Comparison of ENCODE assay signal across 23 mouse cellular contexts in the genomic region with DNA sequence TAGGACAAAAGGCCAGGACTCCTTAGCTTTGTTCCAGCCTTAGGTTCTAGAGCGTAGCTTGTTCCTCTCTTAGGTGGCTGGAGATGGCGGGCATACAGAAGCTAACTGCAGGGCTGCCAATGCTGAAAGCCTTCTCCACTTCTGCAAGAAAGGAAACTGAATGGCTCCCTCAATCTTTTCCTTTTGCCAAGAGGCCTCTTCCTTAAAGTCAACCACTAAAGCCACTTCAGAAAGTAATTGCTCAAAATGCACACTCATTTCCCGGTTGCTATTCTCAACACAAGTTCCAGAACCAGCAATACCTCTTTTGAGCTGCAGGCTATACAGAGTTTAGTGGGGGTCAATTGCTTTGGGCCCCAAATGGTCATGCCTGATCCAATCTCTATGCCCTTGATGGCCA. TPM values are rescaled to one million over a fixed set of nuclear protein-coding genes. Genes with fewer than 3 reads are reported as not detected.
DNase-seq lines count a peak whose midpoint lies in the region; ATAC-seq and TF ChIP-seq lines count a peak whose summit lies in the region.
"Had no signal": no experiment of that assay in that cellular context is flagged by ENCODE, and none has a peak within 500 bp of the region (broad histone marks: within the 10 kb centered on the region; RNA-seq: fewer than 3 reads in every experiment).

No protein-coding gene starts in this region.

- H3K27me3 ChIP-seq in kidney, embryonic 16.5 days (ENCODE audit: insufficient read depth, low read length), result no peaks in the 10 kb centered on the region
- H3K27me3 ChIP-seq: CH12.LX; embryonic facial prominence, embryonic 13.5 days; heart, embryonic 15.5 days; Patski had no signal

- no peak for TF ChIP-seq CTCF in layer of hippocampus, adult 2 months (conservative IDR thresholded peaks at IDR 0.05)
- TF ChIP-seq CTCF in lung, adult 2 months (IDR thresholded peaks at IDR 0.05; ENCODE audit: insufficient read depth, low read length), result no peak

- 63% methylated on average over 3 of the region's 3 CpGs for WGBS in lung, adult 2 months
- 93% methylated on average over 3 of the region's 3 CpGs for WGBS in kidney, embryonic 16.5 days

- H3K4me1 ChIP-seq in lung, adult 2 months (ENCODE audit: control insufficient read depth, insufficient read depth, low read length), result peaks cover 36% of the 10 kb centered on the region
- H3K4me1 ChIP-seq in kidney, embryonic 16.5 days (ENCODE audit: insufficient read depth, low read length), result peaks cover 10% of the 10 kb centered on the region

- H3K9me3 ChIP-seq in kidney, embryonic 16.5 days (ENCODE audit: low read length), result no peaks in the 10 kb centered on the region
- H3K9me3 ChIP-seq: embryonic facial prominence, embryonic 13.5 days; heart, embryonic 15.5 days; hindbrain, embryonic 10.5 days had no signal

- peak; percentile 59 to 65 for ATAC-seq in hematopoietic stem cell, adult 5-6 weeks (replicated peaks in 1 of 2; ENCODE audit: insufficient read depth in 1 of 2, low FRiP score in 2 of 2, low TSS enrichment in 1 of 2, low read depth in 1 of 2, poor library complexity in 2 of 2, severe bottlenecking in 2 of 2)
- no peak for ATAC-seq in kidney, embryonic 16.5 days (ENCODE audit: low FRiP score, low TSS enrichment)
- ATAC-seq: activated CD4-positive, CD25-positive, alpha-beta regulatory T cell, adult 4 months; forebrain, embryonic 14.5 days; Patski had no signal

- H3K36me3 ChIP-seq in kidney, embryonic 16.5 days (ENCODE audit: insufficient read depth, low read length), result peaks cover 23% of the 10 kb centered on the region

- H3K27ac ChIP-seq in layer of hippocampus, adult 2 months, result 0 out of 2 replicates have a peak overlapping the region, but pooled peaks have one; percentile 32
- no peak overlapping the region for H3K27ac ChIP-seq in kidney, embryonic 16.5 days (ENCODE audit: low read length)
- H3K27ac ChIP-seq: embryonic facial prominence, embryonic 13.5 days; heart, embryonic 15.5 days; hindbrain, embryonic 10.5 days; hindbrain, embryonic 14.5 days had no signal

- no peak overlapping the region for H3K9ac ChIP-seq in kidney, embryonic 16.5 days (replicated peaks; ENCODE audit: low read length)
- H3K9ac ChIP-seq: embryonic facial prominence, embryonic 13.5 days; heart, embryonic 15.5 days; hindbrain, embryonic 14.5 days had no signal

- no peak overlapping the region for H3K4me3 ChIP-seq in layer of hippocampus, adult 2 months
- H3K4me3 ChIP-seq in lung, adult 2 months (replicated peaks; ENCODE audit: extremely low read depth, low read depth, low read length), result no peak overlapping the region
- no peak overlapping the region for H3K4me3 ChIP-seq in kidney, embryonic 16.5 days (ENCODE audit: low read length)
- H3K4me3 ChIP-seq: embryonic facial prominence, embryonic 13.5 days; heart, adult 2 months; heart, embryonic 15.5 days; hindbrain, embryonic 10.5 days had no signal

- no peak for TF ChIP-seq POLR2A in lung, adult 2 months (IDR thresholded peaks at IDR 0.05; ENCODE audit: borderline replicate concordance, extremely low read depth, low read depth, low read length)

- no peak for DNase-seq in layer of hippocampus, adult 2 months (ENCODE audit: low spot score in 2 of 2)
- no peak for DNase-seq in layer of hippocampus, adult 11-12 months (ENCODE audit: low spot score)
- peak; percentile 27 for DNase-seq in lung, postnatal 36 days
- DNase-seq in lung, adult 2 months, result no peak
- no peak for DNase-seq in spleen, postnatal 4 days (ENCODE audit: low spot score in 2 of 2)
- DNase-seq: adrenal gland, postnatal 14 days; cerebellum, adult 11-12 months; cerebellum, adult 9-10 months; cerebellum, postnatal 25 days; gastrocnemius, postnatal 10 days; heart, adult 2 months; heart, postnatal 14 days had no signal

- no peak overlapping the region for H3K4me2 ChIP-seq in kidney, embryonic 16.5 days (replicated peaks; ENCODE audit: low read depth, low read length)
- H3K4me2 ChIP-seq: embryonic facial prominence, embryonic 13.5 days; heart, embryonic 11.5 days; heart, embryonic 15.5 days; hindbrain, embryonic 14.5 days had no signal

RNA-seq across cellular contexts. Expression of gene Tada2b, which starts 6.6 kb away (rescaled TPM):
- total RNA-seq in layer of hippocampus, adult 2 months (2021), result 10 to 100 TPM; 36.9 to 37.2 TPM
- polyA plus RNA-seq in lung, adult 2 months (2012; rRNA removed), result 13.4 and 13.9 TPM in 2 replicates
- 3.7 and 7.6 TPM in 2 replicates for total RNA-seq in hematopoietic stem cell, adult 5-6 weeks (2017)
- polyA plus RNA-seq in kidney, embryonic 16.5 days (2015; fragmentation: Nextera tagmentation; extraction: Ambion mirVana), result 2.0 and 2.2 TPM in 2 replicates

RNA-seq across cellular contexts. Expression of gene Ccdc96, which starts 6.9 kb away (rescaled TPM):
- total RNA-seq in layer of hippocampus, adult 2 months (2021), result 1 to 10 TPM in 1 of 2 experiments, under 1 TPM in 1; 0.91 to 1.3 TPM
- polyA plus RNA-seq in lung, adult 2 months (2012; rRNA removed), result 0.37 and 0.82 TPM in 2 replicates
- total RNA-seq in hematopoietic stem cell, adult 5-6 weeks (2017), result 0.30 TPM in 1 of 2 replicates, not detected in the other
- polyA plus RNA-seq in kidney, embryonic 16.5 days (2015; fragmentation: Nextera tagmentation; extraction: Ambion mirVana), result 0.76 and 0.81 TPM in 2 replicates
- polyA plus RNA-seq: activated CD4-positive, CD25-positive, alpha-beta regulatory T cell, adult 4 months had no signal

RNA-seq across cellular contexts. Expression of gene Grpel1, which starts 12.7 kb away (rescaled TPM):
- total RNA-seq in layer of hippocampus, adult 2 months (2021), result 10 to 100 TPM; 24.0 to 24.5 TPM
- polyA plus RNA-seq in lung, adult 2 months (2012; rRNA removed), result 7.0 and 9.1 TPM in 2 replicates
- 25.1 and 26.7 TPM in 2 replicates for total RNA-seq in hematopoietic stem cell, adult 5-6 weeks (2017)
- polyA plus RNA-seq in kidney, embryonic 16.5 days (2015; fragmentation: Nextera tagmentation; extraction: Ambion mirVana), result 62.9 and 66.4 TPM in 2 replicates
